Mouse (Mus musculus) frontal cortex, adult (tissue): ENCODE measurements around the gene Dennd1b.

Experiments
- ATAC-seq: cut with Nextera tagmentation; 2 replicates; pipeline ENCODE4 v1.9.2; 2017; ENCODE audit warnings: mild to moderate bottlenecking, moderate library complexity, mixed read lengths; ENCODE audit not compliant: low TSS enrichment

Dennd1b gene

DNA sequence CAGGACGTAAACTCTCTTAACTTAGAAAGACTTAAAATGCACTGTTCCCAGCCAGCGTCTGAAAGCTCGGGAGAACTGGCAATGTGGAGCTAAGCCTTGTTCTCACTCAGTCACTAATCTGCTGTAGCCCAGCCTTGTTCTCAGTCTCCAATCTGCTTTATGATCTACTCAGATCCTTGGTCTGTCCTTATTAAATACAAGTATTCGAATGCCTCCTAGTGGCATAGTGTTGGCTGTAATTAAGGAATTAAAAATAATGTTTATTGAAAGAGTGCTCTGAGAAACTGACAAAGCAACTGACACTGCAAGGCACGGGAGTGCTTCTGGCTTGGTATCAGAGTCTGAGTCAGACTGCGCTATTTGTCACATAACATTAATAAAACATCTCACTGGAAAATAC lies 116.3 kb downstream of the Dennd1b start:
- peak; percentile 71 for ATAC-seq

GRCm38 (mm10) chr1:139080517-139081386 lies 117.5 kb downstream of the Dennd1b start:
- ATAC-seq: no peak

GRCm38 (mm10) chr1:139083382-139083781 lies 120.1 kb downstream of the Dennd1b start:
- ATAC-seq: peak; percentile 77

DNA sequence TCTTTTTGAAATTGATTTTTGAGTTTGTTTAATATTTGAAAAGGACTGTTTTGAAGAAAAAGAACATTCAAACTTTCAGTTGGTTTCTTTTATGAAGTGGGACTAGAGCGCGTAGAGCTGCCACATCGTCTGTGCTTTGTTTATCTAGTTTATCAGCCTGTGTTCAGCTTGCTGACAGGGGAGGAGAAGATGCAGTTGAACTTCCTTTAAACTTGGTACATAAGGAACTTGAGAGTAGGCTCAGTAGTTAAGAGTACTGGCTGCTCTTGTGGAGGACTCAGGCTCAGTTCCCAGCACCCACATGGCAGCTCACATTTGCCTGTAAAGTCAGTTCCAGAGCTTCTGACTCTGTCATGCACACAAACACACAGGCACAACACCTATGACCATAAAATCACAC lies 124.3 kb downstream of the Dennd1b start:
- no peak for ATAC-seq

GRCm38 (mm10) chr1:139090744-139091143 lies 127.5 kb downstream of the Dennd1b start:
- no peak for ATAC-seq

- no peak for ATAC-seq
Measured at GRCm38 (mm10) chr1:139091701-139092100, 128.5 kb downstream of the Dennd1b start.

DNA sequence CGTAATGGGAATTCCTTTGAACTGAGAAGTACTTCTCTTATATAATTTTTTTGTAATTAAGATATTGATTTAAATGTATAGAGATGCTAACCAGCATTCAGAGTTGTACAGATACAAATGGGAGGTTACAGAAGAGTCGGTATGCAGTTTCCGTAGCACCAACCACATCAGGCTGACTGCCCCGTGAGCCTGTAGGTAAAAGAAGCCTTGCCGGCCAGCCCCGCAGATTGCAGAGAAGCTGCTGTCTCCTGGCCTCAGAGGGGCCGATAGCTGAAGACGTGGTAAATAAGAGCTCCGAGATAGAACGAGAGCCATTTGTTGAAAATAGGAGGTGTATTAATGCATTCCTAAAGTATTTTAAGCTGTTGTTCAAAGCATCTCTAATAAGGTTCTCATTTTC lies 128.9 kb downstream of the Dennd1b start:
- ATAC-seq: no peak

DNA sequence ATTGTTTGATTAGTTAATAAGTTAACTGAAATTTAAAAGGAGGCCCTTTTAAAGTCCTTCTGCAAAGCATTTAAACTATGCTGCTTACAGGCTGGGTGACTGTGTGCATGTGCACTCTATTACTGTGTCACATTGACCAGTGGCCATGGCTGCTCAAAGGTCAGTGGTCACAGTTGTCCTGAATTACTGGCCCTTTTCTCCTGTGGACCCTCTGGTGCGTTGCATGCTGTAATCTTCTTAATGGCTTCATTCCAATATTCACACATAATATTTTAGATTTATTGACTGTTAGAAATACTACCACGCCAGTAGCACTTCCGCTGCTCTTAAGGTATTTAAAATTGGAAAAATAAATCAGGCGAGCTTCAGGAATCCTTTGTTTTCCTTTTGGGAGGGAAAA lies 129.5 kb downstream of the Dennd1b start:
- ATAC-seq: no peak

DNA sequence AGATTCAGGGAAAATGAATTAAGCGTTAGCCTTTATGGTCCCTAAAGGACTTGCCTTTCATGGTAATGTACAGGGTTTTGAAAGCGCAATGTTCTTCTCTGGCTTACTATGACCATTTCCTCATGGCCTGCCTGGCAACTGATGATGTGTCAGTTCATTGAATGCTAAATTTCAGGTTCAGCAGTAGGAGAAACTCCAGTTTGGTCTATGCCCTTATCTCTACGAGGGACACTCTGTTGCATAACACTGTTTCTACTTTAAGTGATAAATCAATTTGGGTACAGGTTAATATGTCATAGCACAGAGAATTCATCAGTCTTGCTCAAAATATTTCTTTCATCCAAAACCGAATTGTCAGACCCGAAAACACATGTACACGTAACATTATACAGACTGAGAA lies 133.1 kb downstream of the Dennd1b start:
- no peak for ATAC-seq

DNA sequence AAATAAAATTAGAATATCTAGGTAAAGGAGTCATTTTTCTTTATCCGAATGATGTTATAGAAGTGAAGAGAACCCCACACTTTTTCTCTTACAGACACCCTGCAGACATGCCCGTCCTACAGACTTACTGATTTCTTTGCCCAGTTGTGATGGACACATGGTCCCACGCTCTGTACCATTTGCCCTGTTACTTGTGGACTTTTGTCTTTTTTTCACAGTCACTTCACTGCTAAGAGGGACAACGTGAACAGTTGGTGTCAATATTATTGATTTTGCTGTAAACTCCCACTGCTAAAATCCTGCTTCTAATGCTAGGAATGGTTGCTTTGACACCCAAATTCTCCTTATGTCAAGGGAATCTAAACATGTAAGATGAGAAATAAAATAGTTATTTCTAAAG lies 134.9 kb downstream of the Dennd1b start:
- no peak for ATAC-seq

GRCm38 (mm10) chr1:139101725-139102124 lies 138.5 kb downstream of the Dennd1b start:
- ATAC-seq: no peak

- no peak for ATAC-seq
Measured at GRCm38 (mm10) chr1:139108251-139108650, 145.0 kb downstream of the Dennd1b start.

GRCm38 (mm10) chr1:139122626-139123025 lies 159.4 kb downstream of the Dennd1b start:
- ATAC-seq: no peak

DNA sequence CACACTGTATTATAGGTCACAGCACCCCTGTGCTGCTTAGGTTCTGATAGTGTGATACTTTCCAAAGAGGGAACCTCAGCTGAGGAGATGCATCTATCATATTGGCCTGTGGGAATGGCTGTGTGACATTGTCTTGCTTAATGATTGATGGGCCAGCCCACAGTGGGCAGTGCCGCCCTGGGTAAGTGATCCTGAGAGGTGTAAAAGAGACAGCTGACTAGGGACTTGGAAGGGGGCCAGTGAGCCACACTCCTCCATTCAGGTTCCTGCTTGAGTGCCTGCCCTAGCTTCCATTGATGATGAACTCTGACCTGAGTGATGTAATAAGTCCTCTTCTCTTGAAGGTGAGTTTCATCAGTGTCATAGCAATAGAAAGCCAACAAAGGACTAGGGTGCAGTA lies 176.4 kb downstream of the Dennd1b start:
- no peak for ATAC-seq

- ATAC-seq: no peak
Measured at GRCm38 (mm10) chr1:139145516-139145915, 182.3 kb downstream of the Dennd1b start.

- no peak for ATAC-seq
Measured at GRCm38 (mm10) chr1:139146306-139146705, 183.1 kb downstream of the Dennd1b start.

- no peak for ATAC-seq
Measured at GRCm38 (mm10) chr1:139153006-139153405, 189.8 kb downstream of the Dennd1b start.

DNA sequence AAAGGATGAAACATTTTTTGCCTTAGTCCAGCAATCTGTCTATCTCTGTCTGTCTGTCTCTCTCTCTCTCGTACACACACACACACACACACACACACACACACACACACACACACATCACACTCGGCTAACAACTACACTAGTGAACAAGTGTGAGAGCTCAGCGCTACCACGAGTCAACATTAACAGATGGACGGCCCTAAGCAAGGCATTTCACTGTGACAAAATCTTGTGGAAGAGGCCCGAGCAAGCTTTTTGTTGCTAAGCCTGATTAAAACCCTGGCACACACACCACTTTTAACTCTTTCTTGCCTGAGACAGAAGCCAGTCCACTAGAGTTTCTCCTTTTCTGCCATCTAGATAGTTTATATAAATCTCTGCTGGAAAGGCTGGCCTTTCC lies 190.3 kb downstream of the Dennd1b start:
- no peak for ATAC-seq

- ATAC-seq: peak; percentile 85
Measured at GRCm38 (mm10) chr1:139156397-139156796, 193.2 kb downstream of the Dennd1b start.

DNA sequence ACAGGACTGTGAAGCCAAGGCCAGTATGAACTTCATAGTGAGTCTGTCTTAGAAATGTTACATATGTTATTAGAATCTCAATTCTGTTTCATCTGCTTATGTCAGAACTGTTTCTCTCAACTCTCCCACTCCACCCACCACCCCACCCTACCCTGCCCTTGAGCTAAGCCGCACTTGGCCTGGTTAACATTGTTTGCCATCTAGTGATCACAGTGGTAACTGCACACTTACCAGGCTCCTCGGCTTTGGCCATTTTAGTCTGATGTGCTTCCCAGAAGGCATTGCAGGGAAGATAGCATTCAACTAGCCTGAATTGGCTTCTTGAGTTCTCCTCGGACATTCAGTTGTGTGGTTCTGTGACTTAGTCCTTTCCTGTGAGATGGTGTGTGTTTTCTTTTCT lies 198.4 kb downstream of the Dennd1b start:
- peak; percentile 61; the same call in 1 of the 2 replicates for ATAC-seq

DNA sequence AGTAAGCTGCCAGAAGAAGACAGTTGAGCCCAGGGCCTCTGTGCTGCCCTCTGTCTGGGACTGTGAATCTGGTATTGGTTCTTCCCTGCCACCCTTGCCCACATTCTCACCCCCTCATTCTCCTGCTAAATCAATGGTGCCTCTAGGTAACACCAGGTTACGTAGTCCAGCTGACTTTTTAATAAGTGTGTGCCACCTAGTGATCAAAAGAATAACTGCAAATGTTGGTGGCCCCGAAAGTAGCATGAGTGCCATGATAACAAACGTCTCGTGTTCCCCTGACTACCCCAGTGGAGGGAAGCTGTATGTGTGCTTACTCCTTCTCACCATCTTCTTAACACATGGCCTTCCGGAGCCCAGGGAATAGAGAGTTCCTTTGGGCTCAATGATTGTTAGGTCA lies 199.6 kb downstream of the Dennd1b start:
- ATAC-seq: peak; percentile 85

DNA sequence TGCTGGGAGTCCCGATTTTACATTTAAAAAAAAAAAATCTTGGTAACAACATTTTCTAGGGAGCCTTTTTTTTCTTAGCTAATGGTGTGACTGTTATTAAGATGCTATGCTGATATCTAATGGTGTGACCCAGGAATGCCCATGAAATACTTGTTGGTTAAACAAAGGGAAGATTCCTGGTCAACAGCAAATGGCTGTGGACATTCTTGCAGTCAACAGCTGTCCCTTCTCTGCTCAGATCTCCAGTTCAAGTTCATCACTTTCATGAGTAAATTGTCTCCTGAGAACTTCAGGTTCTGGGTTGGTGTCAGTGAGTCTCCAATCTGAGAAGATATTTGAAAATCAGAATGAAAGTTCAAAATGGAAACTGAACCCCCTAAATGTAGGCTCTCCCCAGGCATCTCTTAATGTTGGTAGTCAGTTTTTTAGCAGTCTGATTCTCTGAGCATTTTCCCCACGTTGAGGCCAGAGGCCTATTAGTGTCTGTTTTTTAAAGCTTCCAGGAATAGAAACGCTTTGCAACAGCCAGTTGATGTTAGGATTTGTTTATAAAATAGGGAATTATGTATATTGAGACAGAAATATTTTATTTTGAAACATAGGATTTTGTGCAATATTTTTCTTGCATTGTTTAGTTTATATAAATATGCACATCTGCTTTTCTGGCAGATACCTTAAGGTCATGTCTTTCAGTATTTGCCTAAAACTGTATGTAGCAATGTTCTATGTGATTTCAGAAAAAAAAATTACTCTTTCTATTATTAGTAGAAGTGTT lies 211.0 kb downstream of the Dennd1b start:
- no peak for ATAC-seq

DNA sequence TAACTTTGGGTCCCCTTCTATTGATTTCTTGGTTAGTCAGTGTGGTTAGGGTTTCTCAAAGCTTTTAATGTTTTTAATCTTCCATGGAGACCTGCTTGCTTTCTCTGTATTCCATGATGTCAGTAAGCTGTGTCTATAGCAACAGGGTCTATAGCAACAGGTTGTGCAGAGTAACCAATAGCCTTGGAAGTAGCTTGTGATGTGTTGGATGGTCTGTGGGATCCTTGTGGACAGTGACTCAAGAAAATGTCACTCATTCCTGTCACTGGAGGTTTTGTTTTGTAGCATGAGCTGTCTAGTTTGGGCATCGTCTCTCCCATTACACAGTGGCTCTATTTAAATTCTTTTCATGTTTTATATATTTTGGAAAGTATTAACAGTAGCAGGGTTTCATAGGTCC lies 216.5 kb downstream of the Dennd1b start:
- ATAC-seq: no peak
